16 mouse cellular contexts compared by ENCODE assay signal in genomic region chr15:10696478-10697234, GRCm38 (mm10). TPM values are rescaled to one million over a fixed set of nuclear protein-coding genes. Genes with fewer than 3 reads are reported as not detected.
DNase-seq lines count a peak whose midpoint lies in the region; ATAC-seq lines count a peak whose summit lies in the region.
"Had no signal": no experiment of that assay in that cellular context is flagged by ENCODE, and none has a peak within 500 bp of the region (broad histone marks: within the 10 kb centered on the region; RNA-seq: fewer than 3 reads in every experiment).

No protein-coding gene starts in this region.

- no peaks in the 10 kb centered on the region for H3K9me3 ChIP-seq in forebrain, embryonic 13.5 days (replicated peaks)
- no peaks in the 10 kb centered on the region for H3K9me3 ChIP-seq in forebrain, embryonic 10.5 days
- H3K9me3 ChIP-seq in liver, embryonic 15.5 days (replicated peaks): no peaks in the 10 kb centered on the region
- H3K9me3 ChIP-seq in liver, embryonic 11.5 days (ENCODE audit: control insufficient read depth, low read length): no peaks in the 10 kb centered on the region
- H3K9me3 ChIP-seq: G1E had no signal

- intact Hi-C loops in left cerebral cortex, postnatal 25 days (cut with DNase I): no loop called here

- peaks cover 41% of the 10 kb centered on the region for H3K4me1 ChIP-seq in forebrain, embryonic 13.5 days
- H3K4me1 ChIP-seq in forebrain, embryonic 10.5 days: peaks cover 29% of the 10 kb centered on the region
- H3K4me1 ChIP-seq in liver, embryonic 15.5 days (replicated peaks): no peaks in the 10 kb centered on the region
- H3K4me1 ChIP-seq in liver, embryonic 11.5 days (replicated peaks; ENCODE audit: control insufficient read depth, insufficient read depth, low read length): no peaks in the 10 kb centered on the region; the same call in none of the 2 replicates

- ATAC-seq in forebrain, embryonic 13.5 days: peak; percentile 48; the same call in 1 of the 2 replicates
- ATAC-seq in liver, embryonic 15.5 days (ENCODE audit: insufficient read depth): peak; percentile 34; the same call in 1 of the 2 replicates
- no peak for ATAC-seq in liver, embryonic 11.5 days (replicated peaks; ENCODE audit: low FRiP score)
- ATAC-seq: intestine, postnatal 0 days; midbrain, embryonic 16.5 days had no signal

- DNase-seq in forebrain, embryonic 10.5 days (ENCODE audit: extremely low spot score, low spot score): no peak
- DNase-seq in liver, embryonic 11.5 days (ENCODE audit: low spot score): no peak
- DNase-seq in left cerebral cortex, postnatal 25 days (ENCODE audit: low spot score in 2 of 2): peak; percentile 21 to 76
- DNase-seq in telencephalon, adult 2 months (ENCODE audit: low read depth, low spot score): peak; percentile 50
- no peak for DNase-seq in kidney, adult 9 months
- DNase-seq in B cell, adult 2 months: no peak
- DNase-seq: heart, adult 18-20 months; heart, postnatal 14 days; kidney, postnatal 36 days; lung, postnatal 36 days; thymus, adult 2 months had no signal

- H3K36me3 ChIP-seq in forebrain, embryonic 13.5 days (ENCODE audit: poor library complexity, severe bottlenecking): no peaks in the 10 kb centered on the region
- peaks cover 9% of the 10 kb centered on the region for H3K36me3 ChIP-seq in forebrain, embryonic 10.5 days (replicated peaks)
- no peaks in the 10 kb centered on the region for H3K36me3 ChIP-seq in liver, embryonic 15.5 days (replicated peaks)
- H3K36me3 ChIP-seq in liver, embryonic 11.5 days (ENCODE audit: control insufficient read depth, insufficient read depth, low read length): no peaks in the 10 kb centered on the region
- H3K36me3 ChIP-seq: G1E had no signal

- no peak overlapping the region for H3K4me2 ChIP-seq in forebrain, embryonic 13.5 days
- no peak overlapping the region for H3K4me2 ChIP-seq in liver, embryonic 15.5 days
- H3K4me2 ChIP-seq in liver, embryonic 11.5 days: no peak overlapping the region

- no peaks in the 10 kb centered on the region for H3K27me3 ChIP-seq in forebrain, embryonic 13.5 days
- no peaks in the 10 kb centered on the region for H3K27me3 ChIP-seq in forebrain, embryonic 10.5 days (ENCODE audit: poor library complexity, severe bottlenecking)
- no peaks in the 10 kb centered on the region for H3K27me3 ChIP-seq in liver, embryonic 15.5 days
- H3K27me3 ChIP-seq in liver, embryonic 11.5 days (replicated peaks; ENCODE audit: control insufficient read depth, insufficient read depth, low read length): no peaks in the 10 kb centered on the region

- H3K27ac ChIP-seq in forebrain, embryonic 13.5 days: no peak overlapping the region
- no peak overlapping the region for H3K27ac ChIP-seq in forebrain, embryonic 10.5 days
- no peak overlapping the region for H3K27ac ChIP-seq in liver, embryonic 15.5 days (replicated peaks)
- no peak overlapping the region for H3K27ac ChIP-seq in liver, embryonic 11.5 days (ENCODE audit: low read depth, low read length)

- no peak overlapping the region for H3K9ac ChIP-seq in forebrain, embryonic 13.5 days
- H3K9ac ChIP-seq in liver, embryonic 15.5 days: no peak overlapping the region
- H3K9ac ChIP-seq in liver, embryonic 11.5 days (ENCODE audit: low read depth, low read length): no peak overlapping the region

- H3K4me3 ChIP-seq in forebrain, embryonic 13.5 days: no peak overlapping the region
- H3K4me3 ChIP-seq in forebrain, embryonic 10.5 days: no peak overlapping the region
- no peak overlapping the region for H3K4me3 ChIP-seq in liver, embryonic 15.5 days (replicated peaks)
- H3K4me3 ChIP-seq in liver, embryonic 11.5 days (ENCODE audit: low read depth, low read length): no peak overlapping the region

- 81% methylated on average over 8 of the region's 8 CpGs for WGBS in forebrain, embryonic 13.5 days
- WGBS in forebrain, embryonic 10.5 days: 78% methylated on average over 8 of the region's 8 CpGs
- WGBS in liver, embryonic 15.5 days (ENCODE audit: insufficient replicate concordance): 58% methylated on average over 8 of the region's 8 CpGs
- 64% methylated on average over 8 of the region's 8 CpGs for WGBS in liver, embryonic 11.5 days

RNA-seq across cellular contexts. Expression of gene Rai14, which starts 17.8 kb away (rescaled TPM):
- polyA plus RNA-seq in forebrain, embryonic 13.5 days (2015; fragmentation: Nextera tagmentation; extraction: Ambion mirVana): 37.9 and 43.7 TPM in 2 replicates
- polyA plus RNA-seq in forebrain, embryonic 10.5 days (2016; fragmentation: Nextera tagmentation; extraction: Ambion mirVana): 47.8 and 50.5 TPM in 2 replicates
- 4.6 and 5.4 TPM in 2 replicates for polyA plus RNA-seq in liver, embryonic 15.5 days (2015; fragmentation: Nextera tagmentation; extraction: Ambion mirVana)
- 19.6 and 20.2 TPM in 2 replicates for polyA plus RNA-seq in liver, embryonic 11.5 days (2014; fragmentation: Nextera tagmentation; extraction: Ambion mirVana)
- 1 to 10 TPM; 7.5 to 8.9 TPM for total RNA-seq in left cerebral cortex, postnatal 25 days (2021)
- polyA plus RNA-seq: G1E had no signal

Comparison
In these comparisons a context has a peak if more than half of its experiments do, and no peak if none do; other contexts are left out.
1. DNase-seq: peak in left cerebral cortex, postnatal 25 days (2 of 2) and telencephalon, adult 2 months (single experiment); none in forebrain, embryonic 10.5 days (single experiment), liver, embryonic 11.5 days (single experiment), kidney, adult 9 months (single experiment) and B cell, adult 2 months (0 of 2).